Mouse (Mus musculus) intestine, embryonic 14.5 days (tissue): ENCODE measurements at regions not wholly inside any gene's neighbourhood (a gene's known extent, or its start where the extent isn't known, plus 50 kb on each side); places are given as distances from the start of the nearest gene placed in this dataset.

Experiments
- ATAC-seq: fragments of 200-750 bp; cut with Nextera tagmentation; replicated peaks from 2 replicates; pipeline ENCODE4 v1.8.0; 2017; ENCODE audit warnings: low read depth, moderate number of reproducible peaks, moderate TSS enrichment, moderate library complexity; ENCODE audit not compliant: low FRiP score, low TSS enrichment
- DNase-seq: peaks from one replicate; pipeline ENCODE4 v3.0.0-alpha.2; 2018; ENCODE audit warnings: low spot score
- H3K27ac ChIP-seq: fragments of 300-500 bp; sonication (generic); 2 replicates; pipeline ENCODE4 v1.5.1; 2014; ENCODE audit warnings: low read depth, mild to moderate bottlenecking, control low read depth
- H3K27me3 ChIP-seq: fragments of 300-500 bp; sonication (generic); replicated peaks from 2 replicates; pipeline ENCODE4 v1.6.1; 2014; ENCODE audit warnings: low read length, control low read depth; ENCODE audit not compliant: control insufficient read depth, insufficient read depth
- H3K36me3 ChIP-seq: fragments of 300-500 bp; sonication (generic); 2 replicates; pipeline ENCODE4 v1.6.1; 2014; ENCODE audit warnings: low read length, control low read depth; ENCODE audit not compliant: control insufficient read depth, insufficient read depth
- H3K4me1 ChIP-seq: fragments of 300-500 bp; sonication (generic); replicated peaks from 2 replicates; pipeline ENCODE4 v1.6.1; 2014; ENCODE audit warnings: low read length, control low read depth, mixed read lengths; ENCODE audit not compliant: control insufficient read depth, insufficient read depth
- H3K4me2 ChIP-seq: fragments of 300-500 bp; sonication (generic); 2 replicates; pipeline ENCODE4 v1.6.1; 2014; ENCODE audit warnings: low read length
- H3K4me3 ChIP-seq: fragments of 300-500 bp; sonication (generic); 2 replicates; pipeline ENCODE4 v1.5.1; 2014; ENCODE audit warnings: low read depth, low read length, control low read depth, mixed read lengths
- H3K9ac ChIP-seq: fragments of 300-500 bp; sonication (generic); 2 replicates; pipeline ENCODE4 v1.6.1; 2014; ENCODE audit warnings: mild to moderate bottlenecking, low read length
- H3K9me3 ChIP-seq: fragments of 300-500 bp; sonication (generic); 2 replicates; pipeline ENCODE4 v1.6.1; 2016; ENCODE audit warnings: low read length, control low read depth; ENCODE audit not compliant: control insufficient read depth
- WGBS: fragments of 180-500 bp; shearing (Covaris S2); extraction: QIAGEN DNeasy Blood & Tissue Kit; methylation state at CpG from one replicate; pipeline ENCODE4 v1.1.7; 2014; 5-methylcytosine and 5-hydroxymethylcytosine counted together

DNA sequence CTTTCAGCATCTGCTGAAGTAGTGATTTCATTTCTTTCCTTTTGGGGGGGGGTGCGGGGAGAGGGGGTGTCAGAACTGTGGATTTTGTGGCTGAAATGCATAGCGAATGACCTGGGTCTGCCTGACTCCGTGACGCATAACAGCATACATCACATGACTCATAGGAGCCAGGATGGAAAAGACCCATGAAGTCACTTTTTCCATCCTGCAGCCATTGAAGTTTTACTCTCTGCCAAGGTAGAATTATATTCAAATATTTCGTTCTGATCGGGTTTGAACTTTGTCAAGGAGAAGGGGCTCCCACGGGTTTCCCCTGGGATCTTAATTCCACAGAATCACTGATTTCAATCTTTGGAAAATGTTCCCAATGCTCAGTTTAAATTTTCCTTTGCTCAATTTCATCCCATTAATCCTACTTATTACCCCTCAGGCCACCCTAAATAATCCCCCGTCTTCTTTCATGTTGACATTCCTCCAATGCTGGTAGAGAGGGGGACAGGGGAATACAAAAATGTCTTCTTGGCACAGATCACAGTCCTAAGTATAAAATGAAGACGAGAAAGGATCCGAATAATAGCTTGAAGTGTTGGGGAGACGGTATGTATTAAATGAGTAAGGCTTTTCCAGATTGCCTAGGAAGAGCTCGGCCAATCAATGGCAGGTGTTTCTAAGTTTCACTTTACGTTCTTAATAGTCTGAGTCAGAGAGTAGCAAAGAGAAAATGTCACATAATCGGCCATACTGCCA is 212.0 kb downstream of the Tgfb2 start:
- Histone ChIP-seq H3K9ac (no peak overlapping the region), H3K9me3 (no peaks in the 10 kb centered on the region), H3K4me3 (no peak overlapping the region), H3K27me3 (no peaks in the 10 kb centered on the region), H3K4me2 (no peak overlapping the region), H3K4me1 (no peaks in the 10 kb centered on the region), H3K36me3 (no peaks in the 10 kb centered on the region), H3K27ac (no peak overlapping the region)
- DNase-seq (no peak), ATAC-seq (no peak)
- WGBS, result 80% methylated on average over 14 of the region's 14 CpGs

- Histone ChIP-seq H3K27ac (no peak overlapping the region), H3K36me3 (no peaks in the 10 kb centered on the region), H3K27me3 (no peaks in the 10 kb centered on the region), H3K4me1 (peaks cover 6% of the 10 kb centered on the region), H3K9me3 (no peaks in the 10 kb centered on the region), H3K4me2 (peak overlapping the region; percentile 4; the same call in 1 of the 2 replicates), H3K9ac (no peak overlapping the region), H3K4me3 (no peak overlapping the region)
- no peak for DNase-seq
- 28% methylated on average over 8 of the region's 8 CpGs for WGBS
- ATAC-seq, result no peak
Measured at GRCm38 (mm10) chr1:186482177-186482576, 223.6 kb downstream of the Tgfb2 start.

DNA sequence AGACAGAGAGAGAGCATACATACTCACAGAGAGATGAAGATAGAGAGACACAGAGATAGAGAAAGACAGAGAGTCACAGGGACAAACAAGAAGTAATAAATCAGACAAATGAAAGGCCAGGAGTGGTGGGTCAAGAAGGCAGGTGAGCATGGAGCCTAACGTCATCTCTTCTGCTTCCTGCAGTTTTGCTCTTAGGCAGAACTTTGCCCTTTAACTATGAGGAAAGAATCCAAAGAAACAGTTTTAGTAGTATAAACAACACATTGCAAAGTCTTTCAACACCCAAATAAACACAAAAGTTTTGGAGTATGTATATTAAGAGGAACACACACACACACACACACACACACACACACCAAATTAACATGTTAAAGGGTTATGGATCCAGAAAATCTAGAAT is 225.8 kb downstream of the Tgfb2 start:
- Histone ChIP-seq H3K4me1 (peaks cover 6% of the 10 kb centered on the region), H3K36me3 (no peaks in the 10 kb centered on the region), H3K9ac (no peak overlapping the region), H3K9me3 (no peaks in the 10 kb centered on the region), H3K4me3 (no peak overlapping the region), H3K27ac (no peak overlapping the region), H3K4me2 (no peak overlapping the region), H3K27me3 (no peaks in the 10 kb centered on the region)
- ATAC-seq (no peak), DNase-seq (no peak)
- WGBS, result 50% methylated on average over 1 of the region's 1 CpGs

- ATAC-seq, result no peak
- WGBS, result 71% methylated on average over 8 of the region's 8 CpGs
- no peaks in the 10 kb centered on the region for H3K36me3 ChIP-seq
Measured at GRCm38 (mm10) chr1:186478428-186479238, 227.2 kb downstream of the Tgfb2 start.

DNA sequence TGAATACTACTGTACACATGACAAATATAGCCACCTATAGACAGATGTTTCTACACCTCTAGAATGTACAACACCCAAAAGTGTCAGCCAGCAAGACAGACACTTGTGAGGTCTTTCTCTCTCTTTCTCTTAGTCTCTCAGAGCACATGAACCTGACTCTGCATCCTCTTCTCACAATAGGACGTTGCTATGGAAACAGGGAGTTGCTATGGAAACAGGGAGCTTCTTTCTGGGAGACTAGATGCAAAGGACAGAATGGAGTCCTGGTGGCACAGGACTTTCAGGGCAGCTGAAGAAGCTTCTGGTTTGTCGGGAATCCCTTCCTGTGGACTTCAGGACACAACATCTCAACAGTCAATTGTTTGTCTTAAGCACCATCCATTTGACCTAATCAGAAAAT is 230.9 kb downstream of the Tgfb2 start:
- Histone ChIP-seq H3K9me3 (no peaks in the 10 kb centered on the region), H3K4me1 (no peaks in the 10 kb centered on the region), H3K9ac (no peak overlapping the region), H3K27ac (no peak overlapping the region), H3K4me3 (no peak overlapping the region), H3K27me3 (no peaks in the 10 kb centered on the region), H3K4me2 (no peak overlapping the region), H3K36me3 (no peaks in the 10 kb centered on the region)
- ATAC-seq (no peak), DNase-seq (no peak)
- WGBS, result 57% methylated on average over 2 of the region's 2 CpGs

More at GRCm38 (mm10) chr1:186478428-186479238, 227.2 kb downstream of the Tgfb2 start:
- no peak overlapping the region for H3K4me3 ChIP-seq
- H3K4me1 ChIP-seq, result peaks cover 6% of the 10 kb centered on the region
- H3K27me3 ChIP-seq, result no peaks in the 10 kb centered on the region
- H3K9me3 ChIP-seq, result no peaks in the 10 kb centered on the region
- H3K9ac ChIP-seq, result no peak overlapping the region
- H3K27ac ChIP-seq, result no peak overlapping the region
- no peak for DNase-seq
- H3K4me2 ChIP-seq, result no peak overlapping the region

- no peaks in the 10 kb centered on the region for H3K27me3 ChIP-seq
- no peak overlapping the region for H3K9ac ChIP-seq
- H3K9me3 ChIP-seq, result no peaks in the 10 kb centered on the region
- 76% methylated on average over 1 of the region's 1 CpGs for WGBS
- H3K4me3 ChIP-seq, result no peak overlapping the region
- no peak overlapping the region for H3K27ac ChIP-seq
- ATAC-seq, result no peak
- H3K4me1 ChIP-seq, result no peaks in the 10 kb centered on the region
- no peak overlapping the region for H3K4me2 ChIP-seq
- H3K36me3 ChIP-seq, result no peaks in the 10 kb centered on the region
- no peak for DNase-seq
Measured at GRCm38 (mm10) chr1:186474385-186474784, 231.4 kb downstream of the Tgfb2 start.

- Histone ChIP-seq H3K4me1 (no peaks in the 10 kb centered on the region), H3K36me3 (no peaks in the 10 kb centered on the region), H3K9ac (no peak overlapping the region), H3K27ac (no peak overlapping the region), H3K4me3 (no peak overlapping the region), H3K4me2 (no peak overlapping the region), H3K9me3 (no peaks in the 10 kb centered on the region), H3K27me3 (no peaks in the 10 kb centered on the region)
- ATAC-seq, result no peak
- WGBS, result 58% methylated on average over 10 of the region's 10 CpGs
- DNase-seq, result no peak
Measured at GRCm38 (mm10) chr1:186472955-186473354, 232.8 kb downstream of the Tgfb2 start.

DNA sequence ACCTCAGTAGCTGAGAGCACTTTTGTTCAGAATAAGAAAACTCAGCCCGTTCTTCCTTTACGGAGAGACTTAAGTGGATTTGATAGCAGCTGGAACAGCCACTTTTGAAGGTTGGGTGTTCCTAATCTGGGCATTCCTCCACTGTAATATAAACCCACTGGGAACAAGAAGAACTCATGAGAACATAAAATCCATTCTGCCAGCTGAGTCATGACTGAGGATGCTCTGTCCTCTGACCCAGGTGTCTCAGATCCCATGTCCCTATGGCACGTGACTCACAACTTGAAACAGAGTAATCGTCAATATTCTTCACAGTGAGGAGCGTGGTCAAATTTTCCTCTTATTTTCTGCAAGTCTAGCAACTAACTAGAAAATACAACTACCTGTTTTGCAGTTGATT is 240.3 kb downstream of the Tgfb2 start:
- Histone ChIP-seq H3K9me3 (no peaks in the 10 kb centered on the region), H3K27ac (no peak overlapping the region), H3K4me3 (no peak overlapping the region), H3K27me3 (no peaks in the 10 kb centered on the region), H3K4me1 (no peaks in the 10 kb centered on the region), H3K36me3 (no peaks in the 10 kb centered on the region), H3K4me2 (no peak overlapping the region), H3K9ac (no peak overlapping the region)
- DNase-seq, result no peak
- 92% methylated on average over 5 of the region's 5 CpGs for WGBS
- ATAC-seq, result no peak
